Mouse (Mus musculus): ENCODE results near the gene Fam117b.

Fam117b gene

GRCm38 (mm10) chr1:59912413-59913157 lies at the start of gene Fam117b:
Gene Fam117b (plus strand): TSS chr1:59913006.
- TF ChIP-seq GATA4 (IDR thresholded peaks at IDR 0.05; ENCODE audit: insufficient replicate concordance, low read length) = no peak

GRCm38 (mm10) chr1:59868041-59868440 lies 44.8 kb upstream of the Fam117b start:
- no peak for TF ChIP-seq GATA4 (IDR thresholded peaks at IDR 0.05; ENCODE audit: insufficient replicate concordance, low read length)

GRCm38 (mm10) chr1:59874023-59874422 lies 38.8 kb upstream of the Fam117b start:
- no peak for TF ChIP-seq GATA4 (IDR thresholded peaks at IDR 0.05; ENCODE audit: insufficient replicate concordance, low read length)

- TF ChIP-seq GATA4 (IDR thresholded peaks at IDR 0.05; ENCODE audit: insufficient replicate concordance, low read length) = no peak
Measured at GRCm38 (mm10) chr1:59878098-59878497, 34.7 kb upstream of the Fam117b start.

GRCm38 (mm10) chr1:59883349-59884134 lies 29.3 kb upstream of the Fam117b start:
- no peak for TF ChIP-seq GATA4 (IDR thresholded peaks at IDR 0.05; ENCODE audit: insufficient replicate concordance, low read length)

- TF ChIP-seq GATA4 (IDR thresholded peaks at IDR 0.05; ENCODE audit: insufficient replicate concordance, low read length) = no peak
Measured at GRCm38 (mm10) chr1:59886899-59887298, 25.9 kb upstream of the Fam117b start.

GRCm38 (mm10) chr1:59888018-59888417 lies 24.8 kb upstream of the Fam117b start:
- TF ChIP-seq GATA4 (IDR thresholded peaks at IDR 0.05; ENCODE audit: insufficient replicate concordance, low read length) = no peak

GRCm38 (mm10) chr1:59891185-59891584 lies 21.6 kb upstream of the Fam117b start:
- TF ChIP-seq GATA4 (IDR thresholded peaks at IDR 0.05; ENCODE audit: insufficient replicate concordance, low read length) = no peak

GRCm38 (mm10) chr1:59892777-59893176 lies 20.0 kb upstream of the Fam117b start:
- no peak for TF ChIP-seq GATA4 (IDR thresholded peaks at IDR 0.05; ENCODE audit: insufficient replicate concordance, low read length)

- no peak for TF ChIP-seq GATA4 (IDR thresholded peaks at IDR 0.05; ENCODE audit: insufficient replicate concordance, low read length)
Measured at GRCm38 (mm10) chr1:59894025-59894424, 18.8 kb upstream of the Fam117b start.

GRCm38 (mm10) chr1:59895456-59895855 lies 17.4 kb upstream of the Fam117b start:
- no peak for TF ChIP-seq GATA4 (IDR thresholded peaks at IDR 0.05; ENCODE audit: insufficient replicate concordance, low read length)

- TF ChIP-seq GATA4 (IDR thresholded peaks at IDR 0.05; ENCODE audit: insufficient replicate concordance, low read length) = no peak
Measured at GRCm38 (mm10) chr1:59897147-59897798, 15.5 kb upstream of the Fam117b start.

GRCm38 (mm10) chr1:59899679-59900078 lies 13.1 kb upstream of the Fam117b start:
- peak; percentile 91 for TF ChIP-seq GATA4 (IDR thresholded peaks at IDR 0.05; ENCODE audit: insufficient replicate concordance, low read length)

GRCm38 (mm10) chr1:59901082-59901876 lies 11.5 kb upstream of the Fam117b start:
- TF ChIP-seq GATA4 (IDR thresholded peaks at IDR 0.05; ENCODE audit: insufficient replicate concordance, low read length) = no peak

- peak; percentile 54; the same call in 1 of the 2 replicates for TF ChIP-seq GATA4 (IDR thresholded peaks at IDR 0.05; ENCODE audit: insufficient replicate concordance, low read length)
Measured at GRCm38 (mm10) chr1:59902634-59903033, 10.2 kb upstream of the Fam117b start.

All from liver, adult (tissue).